Mouse (Mus musculus) kidney, adult 2 months (tissue): ENCODE measurements around the gene Tcam1.

Source experiments
- CTCF ChIP-seq: fragments of 200-500 bp; conservative IDR thresholded peaks from 2 replicates; pipeline ENCODE4 v1.5.1; 2011; ENCODE audit warnings: low read depth, mild to moderate bottlenecking, control low read depth, low read length, moderate library complexity, mixed read lengths; ENCODE audit not compliant: insufficient read depth, insufficient read length
- POLR2A ChIP-seq: fragments of 200-500 bp; IDR thresholded peaks from one replicate; pipeline ENCODE4 v1.6.1; 2011; ENCODE audit warnings: low read depth, low read length, control low read depth

DNA sequence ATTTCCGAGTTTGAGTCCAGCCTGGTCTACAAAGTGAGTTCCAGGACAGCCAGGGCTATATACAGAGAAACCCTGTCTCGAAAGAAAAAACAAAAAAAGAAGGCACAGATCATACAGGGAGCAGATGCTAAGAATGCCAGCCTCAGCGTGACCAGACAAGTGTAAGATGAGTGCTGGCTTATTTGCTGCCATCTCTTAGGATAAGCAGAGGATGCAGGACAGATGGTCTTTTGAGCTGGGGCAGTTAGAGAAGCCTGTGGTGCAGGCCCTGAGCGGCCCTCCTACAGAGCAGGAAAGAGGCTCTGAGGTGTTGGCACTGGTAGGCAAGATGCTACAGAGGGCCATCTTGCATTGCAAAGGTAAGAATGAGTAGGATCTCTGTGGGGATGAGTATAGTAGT lies 6.9 kb downstream of the Tcam1 start:
- TF ChIP-seq CTCF (no peak), POLR2A (no peak)
